Mouse (Mus musculus) limb, embryonic 13.5 days (tissue): ENCODE results near the gene BC055324. TPM values are rescaled to one million over a fixed set of nuclear protein-coding genes. Genes with fewer than 3 reads are reported as not detected.

ENCODE experiments used
- ATAC-seq: fragments of 200-750 bp; cut with Nextera tagmentation; 2 replicates; pipeline ENCODE4 v1.8.0; 2017; ENCODE audit warnings: low read depth, moderate number of reproducible peaks, moderate TSS enrichment; ENCODE audit not compliant: low FRiP score
- H3K27ac ChIP-seq: fragments of 300-500 bp; sonication (generic); 2 replicates; pipeline ENCODE4 v1.5.1; 2015; ENCODE audit warnings: inconsistent platforms, mild to moderate bottlenecking, moderate library complexity
- H3K27me3 ChIP-seq: fragments of 300-500 bp; sonication (generic); 2 replicates; pipeline ENCODE4 v1.6.1; 2015; ENCODE audit warnings: mild to moderate bottlenecking, inconsistent platforms
- H3K36me3 ChIP-seq: fragments of 300-500 bp; sonication (generic); 2 replicates; pipeline ENCODE4 v1.6.1; 2015; ENCODE audit warnings: inconsistent platforms, mild to moderate bottlenecking, moderate library complexity
- H3K4me1 ChIP-seq: fragments of 300-500 bp; sonication (generic); 2 replicates; pipeline ENCODE4 v1.6.1; 2015; ENCODE audit warnings: inconsistent platforms
- H3K4me2 ChIP-seq: fragments of 300-500 bp; sonication (generic); replicated peaks from 2 replicates; pipeline ENCODE4 v1.6.1; 2015; ENCODE audit warnings: inconsistent platforms, mild to moderate bottlenecking, moderate library complexity
- H3K4me3 ChIP-seq: fragments of 300-500 bp; sonication (generic); 2 replicates; pipeline ENCODE4 v1.5.1; 2015; ENCODE audit warnings: moderate library complexity, mild to moderate bottlenecking, inconsistent platforms
- H3K9ac ChIP-seq: fragments of 300-500 bp; sonication (generic); 2 replicates; pipeline ENCODE4 v1.6.1; 2015; ENCODE audit warnings: mild to moderate bottlenecking, inconsistent platforms
- H3K9me3 ChIP-seq: fragments of 300-500 bp; sonication (generic); 2 replicates; pipeline ENCODE4 v1.6.1; 2016; ENCODE audit warnings: inconsistent platforms
- WGBS: fragments of 180-500 bp; shearing (Covaris S2); methylation state at CpG from one replicate; pipeline ENCODE4 v1.1.7; 2015; 5-methylcytosine and 5-hydroxymethylcytosine counted together
- polyA plus RNA-seq: library from polyadenylated mRNA; unstranded; fragments of >200 nt; fragmentation: Nextera tagmentation; extraction: Ambion mirVana; gene quantifications from 2 replicates; pipeline ENCODE4 v1.2.1, GENCODE M21; 2015

BC055324 gene
- polyA plus RNA-seq, 1 experiment from 2014 or later: 26.4 TPM

DNA sequence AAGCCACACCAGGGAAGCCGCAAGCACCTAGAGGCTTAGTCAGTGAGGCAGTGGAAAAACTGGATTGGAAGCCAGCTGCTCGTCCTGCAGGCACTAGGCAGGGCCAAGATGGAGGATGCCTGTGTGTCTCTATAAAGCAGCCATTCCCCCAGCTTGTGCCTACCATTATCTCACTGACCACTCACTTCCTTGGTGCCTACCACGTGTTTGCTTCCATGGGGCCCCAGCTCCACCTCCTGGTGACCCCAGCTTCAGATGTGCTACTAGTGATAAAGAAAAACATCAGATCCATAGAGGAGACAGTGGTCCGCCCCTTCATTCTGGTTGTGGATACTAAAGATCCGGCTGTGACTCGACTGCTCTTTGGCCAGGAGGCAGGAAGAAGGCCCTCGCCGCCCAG is 62.8 kb downstream of the BC055324 start:
- no peak overlapping the region for H3K9ac ChIP-seq
- WGBS: 87% methylated on average over 8 of the region's 8 CpGs
- no peaks in the 10 kb centered on the region for H3K27me3 ChIP-seq
- H3K4me3 ChIP-seq: no peak overlapping the region
- peaks cover 11% of the 10 kb centered on the region for H3K4me1 ChIP-seq
- H3K4me2 ChIP-seq: no peak overlapping the region
- H3K27ac ChIP-seq: no peak overlapping the region
- H3K36me3 ChIP-seq: peaks cover 30% of the 10 kb centered on the region
- ATAC-seq: no peak
- H3K9me3 ChIP-seq: no peaks in the 10 kb centered on the region

- Histone ChIP-seq H3K4me1 (peaks cover 11% of the 10 kb centered on the region), H3K27me3 (no peaks in the 10 kb centered on the region), H3K36me3 (peaks cover 17% of the 10 kb centered on the region), H3K9ac (peak overlapping the region; percentile 94), H3K4me3 (peak overlapping the region; percentile 96), H3K4me2 (peak overlapping the region; percentile 88), H3K27ac (peak overlapping the region; percentile 73; the same call in 1 of the 2 replicates), H3K9me3 (no peaks in the 10 kb centered on the region)
- ATAC-seq: 0 out of 2 replicates have a peak, but pooled peaks have one; percentile 7
- 5% methylated on average over 12 of the region's 12 CpGs for WGBS
Measured at GRCm38 (mm10) chr1:163930458-163930794, 64.2 kb downstream of the BC055324 start.

GRCm38 (mm10) chr1:163929636-163930457 is 64.7 kb downstream of the BC055324 start:
- ATAC-seq: peak; percentile 91
- Histone ChIP-seq H3K27me3 (no peaks in the 10 kb centered on the region), H3K27ac (peak overlapping the region; percentile 73), H3K4me1 (peaks cover 11% of the 10 kb centered on the region), H3K36me3 (peaks cover 11% of the 10 kb centered on the region), H3K9me3 (no peaks in the 10 kb centered on the region), H3K4me3 (peak overlapping the region; percentile 96), H3K9ac (peak overlapping the region; percentile 94), H3K4me2 (peak overlapping the region; percentile 88)
- under 1% methylated on average over 64 of the region's 77 CpGs for WGBS

- H3K27ac ChIP-seq: peak within 1 kb of the TSS; percentile 73
- 64% methylated on average over 7 of the region's 7 CpGs for WGBS
- H3K36me3 ChIP-seq: peaks cover 3% of the 10 kb centered on the region; the same call in 1 of the 2 replicates
- no peaks in the 10 kb centered on the region for H3K27me3 ChIP-seq
- H3K9ac ChIP-seq: peak within 1 kb of the TSS; percentile 94
- H3K9me3 ChIP-seq: no peaks in the 10 kb centered on the region
- H3K4me3 ChIP-seq: peak within 1 kb of the TSS; percentile 96
- peak within 1 kb of the TSS; percentile 88 for H3K4me2 ChIP-seq
- H3K4me1 ChIP-seq: peaks cover 11% of the 10 kb centered on the region
- no peak for ATAC-seq
Measured at GRCm38 (mm10) chr1:163928846-163929245, 65.8 kb downstream of the BC055324 start, which contains the start of gene Scyl3. Scyl3 (plus strand) TSS chr1:163929100.

- Histone ChIP-seq H3K4me3 (no peak overlapping the region), H3K27ac (no peak overlapping the region), H3K27me3 (no peaks in the 10 kb centered on the region), H3K4me1 (no peaks in the 10 kb centered on the region), H3K9ac (no peak overlapping the region), H3K36me3 (no peaks in the 10 kb centered on the region), H3K4me2 (no peak overlapping the region), H3K9me3 (no peaks in the 10 kb centered on the region)
- WGBS: 91% methylated on average over 8 of the region's 8 CpGs
- ATAC-seq: no peak
Measured at GRCm38 (mm10) chr1:163924093-163924492, 70.5 kb downstream of the BC055324 start.

DNA sequence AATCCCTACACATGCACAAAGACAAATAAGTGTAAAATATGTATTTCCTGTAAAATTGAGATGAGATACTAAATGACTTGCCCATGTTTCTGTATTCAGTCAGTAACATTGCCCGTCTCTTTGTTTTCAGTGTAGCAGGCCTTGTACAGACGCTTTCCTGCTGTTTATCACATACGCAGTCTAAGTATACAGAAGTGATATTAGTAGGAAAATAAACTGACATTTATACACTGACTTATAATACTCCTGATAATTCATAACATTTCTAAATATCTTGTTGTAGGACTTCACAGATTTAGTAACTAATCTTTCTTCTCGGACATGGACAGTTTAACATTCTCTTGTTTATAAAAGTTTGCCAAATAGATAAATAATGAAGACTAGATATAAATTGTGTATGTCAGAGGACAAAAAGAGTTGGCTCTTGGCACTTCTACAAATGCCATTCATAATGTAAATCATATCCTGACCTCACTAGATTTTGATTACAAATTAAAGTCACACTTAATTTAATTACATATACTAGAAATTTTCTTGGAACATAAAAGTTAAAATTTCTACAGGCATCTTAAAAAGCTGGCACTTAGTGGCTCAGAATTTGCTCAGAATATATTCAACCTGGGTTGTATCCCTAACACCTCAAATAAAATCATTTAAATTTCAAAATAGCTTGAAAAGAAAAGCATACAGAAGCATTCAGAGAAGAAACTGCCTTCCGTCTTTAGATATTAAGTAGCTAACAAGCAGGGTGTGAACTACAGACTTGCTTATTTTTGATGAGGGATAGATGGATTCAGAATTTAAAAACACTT is 77.0 kb downstream of the BC055324 start:
- Histone ChIP-seq H3K4me2 (no peak overlapping the region), H3K9ac (no peak overlapping the region), H3K4me1 (no peaks in the 10 kb centered on the region), H3K27ac (no peak overlapping the region), H3K27me3 (no peaks in the 10 kb centered on the region), H3K36me3 (peaks cover 24% of the 10 kb centered on the region), H3K9me3 (0 out of 2 replicates have a peak, but pooled peaks cover 5% of the 10 kb centered on the region), H3K4me3 (no peak overlapping the region)
- ATAC-seq: no peak
- WGBS: 95% methylated on average over 5 of the region's 5 CpGs

DNA sequence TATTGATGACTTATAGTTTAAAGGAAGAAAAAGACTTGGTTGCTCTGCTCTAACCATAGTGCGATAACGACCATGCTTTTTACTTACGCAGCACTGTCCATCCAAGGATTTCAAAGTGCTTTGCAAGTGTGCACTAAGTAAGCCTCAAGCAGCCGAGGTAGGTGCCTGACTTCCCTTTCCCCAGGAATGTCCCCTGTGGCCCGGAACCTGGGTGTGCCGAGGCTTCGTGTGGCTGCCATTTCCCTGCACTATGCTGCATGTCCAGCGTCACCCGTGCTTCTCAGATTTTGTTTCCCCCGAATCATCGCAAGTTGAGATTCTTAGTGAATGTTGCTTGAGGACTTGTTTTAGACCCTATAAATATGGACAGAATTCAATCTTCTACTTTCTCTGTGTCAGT is 82.6 kb downstream of the BC055324 start:
- peaks cover 12% of the 10 kb centered on the region for H3K36me3 ChIP-seq
- no peak overlapping the region for H3K4me2 ChIP-seq
- no peaks in the 10 kb centered on the region for H3K27me3 ChIP-seq
- no peak overlapping the region for H3K27ac ChIP-seq
- WGBS: 87% methylated on average over 11 of the region's 11 CpGs
- H3K4me3 ChIP-seq: no peak overlapping the region
- H3K9me3 ChIP-seq: no peaks in the 10 kb centered on the region
- H3K9ac ChIP-seq: no peak overlapping the region
- H3K4me1 ChIP-seq: peaks cover 22% of the 10 kb centered on the region
- no peak for ATAC-seq

DNA sequence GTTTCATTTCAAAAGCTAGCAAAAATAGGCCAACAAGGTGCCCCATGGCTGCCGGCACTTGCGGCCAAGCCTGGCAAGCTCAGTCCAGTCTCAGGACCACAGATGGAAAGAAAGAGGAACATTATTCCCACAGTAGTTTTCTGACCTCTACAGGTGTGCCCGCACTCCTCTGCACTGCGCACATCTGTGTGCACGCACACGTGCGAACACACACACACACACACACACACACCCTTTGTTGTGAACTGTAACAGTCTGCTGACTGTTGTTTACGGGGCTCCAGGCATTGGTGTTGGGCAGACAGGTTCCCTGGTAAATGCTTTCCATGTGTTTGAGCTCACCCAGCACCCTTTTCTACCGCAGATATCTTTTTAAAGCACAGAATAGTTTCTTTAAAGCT is 83.8 kb downstream of the BC055324 start:
- Histone ChIP-seq H3K9me3 (no peaks in the 10 kb centered on the region), H3K27ac (no peak overlapping the region), H3K9ac (no peak overlapping the region), H3K36me3 (0 out of 2 replicates have a peak, but pooled peaks cover 3% of the 10 kb centered on the region), H3K4me3 (no peak overlapping the region), H3K4me2 (no peak overlapping the region), H3K4me1 (peaks cover 26% of the 10 kb centered on the region), H3K27me3 (no peaks in the 10 kb centered on the region)
- ATAC-seq: no peak
- WGBS: 73% methylated on average over 9 of the region's 9 CpGs

GRCm38 (mm10) chr1:163910343-163910742 is 84.3 kb downstream of the BC055324 start:
- no peak overlapping the region for H3K9ac ChIP-seq
- H3K27me3 ChIP-seq: no peaks in the 10 kb centered on the region
- H3K4me3 ChIP-seq: no peak overlapping the region
- no peak overlapping the region for H3K4me2 ChIP-seq
- H3K9me3 ChIP-seq: no peaks in the 10 kb centered on the region
- 5% methylated on average over 2 of the region's 2 CpGs for WGBS
- peaks cover 26% of the 10 kb centered on the region for H3K4me1 ChIP-seq
- no peak overlapping the region for H3K27ac ChIP-seq
- no peak for ATAC-seq
- H3K36me3 ChIP-seq: no peaks in the 10 kb centered on the region

DNA sequence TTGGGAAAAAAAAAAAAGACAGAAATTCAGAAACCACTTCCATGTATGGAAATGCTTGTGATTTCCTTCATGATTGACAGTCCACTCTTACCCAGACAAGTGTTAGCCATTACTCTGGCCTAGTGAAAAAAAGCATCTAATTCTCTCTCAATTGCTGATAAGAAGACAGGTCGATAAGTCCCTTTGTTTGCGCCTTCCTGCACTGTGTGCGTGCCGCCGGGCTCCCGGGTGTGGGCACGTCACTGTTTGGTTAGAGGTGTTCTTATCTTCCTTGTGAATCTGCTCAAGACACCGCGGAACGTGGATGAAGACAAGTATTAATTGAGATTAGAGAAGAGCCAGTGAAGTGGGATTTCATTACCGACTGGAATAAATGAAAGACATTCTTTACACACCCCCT is 86.2 kb downstream of the BC055324 start:
- peaks cover 26% of the 10 kb centered on the region for H3K4me1 ChIP-seq
- no peaks in the 10 kb centered on the region for H3K27me3 ChIP-seq
- no peak overlapping the region for H3K27ac ChIP-seq
- ATAC-seq: no peak
- no peak overlapping the region for H3K9ac ChIP-seq
- H3K36me3 ChIP-seq: no peaks in the 10 kb centered on the region
- H3K4me2 ChIP-seq: no peak overlapping the region
- H3K9me3 ChIP-seq: no peaks in the 10 kb centered on the region
- no peak overlapping the region for H3K4me3 ChIP-seq
- WGBS: 57% methylated on average over 11 of the region's 11 CpGs

DNA sequence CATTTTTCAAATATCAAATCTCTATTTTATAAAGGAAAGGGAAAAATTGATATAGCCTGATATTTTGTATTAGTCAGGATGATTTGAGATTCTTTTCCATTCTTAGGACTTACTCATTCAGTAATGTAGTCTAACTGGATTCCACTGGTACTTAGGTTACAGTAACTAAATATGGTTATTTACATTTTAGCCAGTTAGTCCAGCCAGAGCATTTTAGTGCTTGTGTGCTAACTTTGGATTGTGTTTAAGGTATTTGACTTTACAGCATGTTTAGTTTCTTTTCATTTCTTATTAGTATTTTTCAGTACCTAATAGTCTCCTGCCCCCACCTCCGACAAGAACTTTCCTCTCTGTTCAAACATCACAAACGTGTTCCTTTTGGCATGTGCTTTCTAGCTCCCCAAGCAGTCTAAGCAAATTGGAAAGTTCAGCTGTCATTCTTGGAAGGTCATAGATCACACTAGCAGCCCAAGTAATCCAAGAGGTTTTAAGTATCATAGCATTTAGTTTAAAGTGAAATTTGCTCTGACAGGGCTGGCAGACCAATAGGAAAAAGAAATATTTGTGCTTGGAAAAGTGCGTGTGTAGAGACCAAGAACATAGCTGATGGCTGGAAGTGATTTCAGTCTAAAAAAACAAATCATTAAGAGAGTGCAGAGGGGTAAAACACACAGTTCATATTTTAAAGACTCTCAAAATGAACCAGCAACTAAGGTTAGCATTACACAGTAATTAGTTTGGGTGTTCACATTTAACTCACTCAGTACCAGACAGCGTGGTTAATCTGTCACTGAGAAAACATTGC is 87.4 kb downstream of the BC055324 start:
- 0 out of 2 replicates have a peak overlapping the region, but pooled peaks have one; percentile 28 for H3K27ac ChIP-seq

More for the DNA sequence above, 87.4 kb downstream of the BC055324 start:
- no peak overlapping the region for H3K4me2 ChIP-seq
- H3K9me3 ChIP-seq: no peaks in the 10 kb centered on the region
- no peaks in the 10 kb centered on the region for H3K36me3 ChIP-seq
- WGBS: 16% methylated on average over 4 of the region's 4 CpGs
- peaks cover 26% of the 10 kb centered on the region for H3K4me1 ChIP-seq
- no peak overlapping the region for H3K4me3 ChIP-seq
- H3K9ac ChIP-seq: no peak overlapping the region
- H3K27me3 ChIP-seq: no peaks in the 10 kb centered on the region
- peak; percentile 79 for ATAC-seq
